Mouse (Mus musculus) neural tube, embryonic 11.5 days (tissue): ENCODE results near the gene Txndc5. TPM values are rescaled to one million over a fixed set of nuclear protein-coding genes. Genes with fewer than 3 reads are reported as not detected.

ENCODE experiments used
- ATAC-seq: fragments of 200-750 bp; cut with Nextera tagmentation; 2 replicates; pipeline ENCODE4 v1.8.0; 2017; ENCODE audit warnings: moderate number of reproducible peaks, mild to moderate bottlenecking, moderate TSS enrichment, moderate library complexity; ENCODE audit not compliant: insufficient read depth, low FRiP score, low TSS enrichment
- DNase-seq: peaks from one replicate; pipeline ENCODE4 v3.0.0-alpha.2; 2015; ENCODE audit warnings: low spot score
- H3K27ac ChIP-seq: fragments of 300-500 bp; sonication (generic); 2 replicates; pipeline ENCODE4 v1.5.1; 2014; ENCODE audit warnings: low read depth, mild to moderate bottlenecking, low read length
- H3K27me3 ChIP-seq: fragments of 300-500 bp; sonication (generic); 2 replicates; pipeline ENCODE4 v1.6.1; 2014; ENCODE audit warnings: mild to moderate bottlenecking, low read length, mixed read lengths; ENCODE audit not compliant: control insufficient read depth, insufficient read depth
- H3K36me3 ChIP-seq: fragments of 300-500 bp; sonication (generic); 2 replicates; pipeline ENCODE4 v1.6.1; 2014; ENCODE audit warnings: mild to moderate bottlenecking, low read length, moderate library complexity, mixed read lengths; ENCODE audit not compliant: control insufficient read depth, insufficient read depth
- H3K4me1 ChIP-seq: fragments of 300-500 bp; sonication (generic); 2 replicates; pipeline ENCODE4 v1.6.1; 2014; ENCODE audit warnings: low read length, mixed read lengths; ENCODE audit not compliant: control insufficient read depth, insufficient read depth
- H3K4me2 ChIP-seq: fragments of 300-500 bp; sonication (generic); 2 replicates; pipeline ENCODE4 v1.6.1; 2014; ENCODE audit warnings: low read depth, mild to moderate bottlenecking, moderate library complexity
- H3K4me3 ChIP-seq: fragments of 300-500 bp; sonication (generic); 2 replicates; pipeline ENCODE4 v1.5.1; 2014; ENCODE audit warnings: low read depth, low read length
- H3K9ac ChIP-seq: fragments of 300-500 bp; sonication (generic); 2 replicates; pipeline ENCODE4 v1.6.1; 2014; ENCODE audit warnings: mild to moderate bottlenecking, low read length
- H3K9me3 ChIP-seq: fragments of 300-500 bp; sonication (generic); 2 replicates; pipeline ENCODE4 v1.6.1; 2016; ENCODE audit warnings: low read length; ENCODE audit not compliant: control insufficient read depth
- whole genome bisulfite sequencing: fragments of 180-500 bp; shearing (Covaris S2); extraction: QIAGEN DNeasy Blood & Tissue Kit; methylation state at CpG from one replicate; pipeline ENCODE4 v1.1.7; 2014; 5-methylcytosine and 5-hydroxymethylcytosine counted together
- polyA plus RNA-seq: library from polyadenylated mRNA; unstranded; fragments of >200 nt; fragmentation: Nextera tagmentation; extraction: Ambion mirVana; gene quantifications from 2 replicates; pipeline ENCODE4 v1.2.1, GENCODE M21; 2014

The Txndc5 gene
- polyA plus RNA-seq, 1 experiment from 2014 or later, result 151 TPM

- H3K9me3 ChIP-seq, result no peaks in the 10 kb centered on the region
- no peak overlapping the region for H3K9ac ChIP-seq
- H3K27ac ChIP-seq, result no peak overlapping the region
- H3K27me3 ChIP-seq, result no peaks in the 10 kb centered on the region
- DNase-seq (no peak), ATAC-seq (no peak)
- WGBS, result 91% methylated on average over 4 of the region's 4 CpGs
- no peaks in the 10 kb centered on the region for H3K36me3 ChIP-seq
- peaks cover 2% of the 10 kb centered on the region for H3K4me1 ChIP-seq
- no peak overlapping the region for H3K4me3 ChIP-seq
- no peak overlapping the region for H3K4me2 ChIP-seq
Observed at GRCm38 (mm10) chr13:38531498-38531897, 2.9 kb upstream of the Txndc5 start.

GRCm38 (mm10) chr13:38529576-38529975 lies 952 bp upstream of the Txndc5 start:
- 91% methylated on average over 6 of the region's 6 CpGs for WGBS

DNA sequence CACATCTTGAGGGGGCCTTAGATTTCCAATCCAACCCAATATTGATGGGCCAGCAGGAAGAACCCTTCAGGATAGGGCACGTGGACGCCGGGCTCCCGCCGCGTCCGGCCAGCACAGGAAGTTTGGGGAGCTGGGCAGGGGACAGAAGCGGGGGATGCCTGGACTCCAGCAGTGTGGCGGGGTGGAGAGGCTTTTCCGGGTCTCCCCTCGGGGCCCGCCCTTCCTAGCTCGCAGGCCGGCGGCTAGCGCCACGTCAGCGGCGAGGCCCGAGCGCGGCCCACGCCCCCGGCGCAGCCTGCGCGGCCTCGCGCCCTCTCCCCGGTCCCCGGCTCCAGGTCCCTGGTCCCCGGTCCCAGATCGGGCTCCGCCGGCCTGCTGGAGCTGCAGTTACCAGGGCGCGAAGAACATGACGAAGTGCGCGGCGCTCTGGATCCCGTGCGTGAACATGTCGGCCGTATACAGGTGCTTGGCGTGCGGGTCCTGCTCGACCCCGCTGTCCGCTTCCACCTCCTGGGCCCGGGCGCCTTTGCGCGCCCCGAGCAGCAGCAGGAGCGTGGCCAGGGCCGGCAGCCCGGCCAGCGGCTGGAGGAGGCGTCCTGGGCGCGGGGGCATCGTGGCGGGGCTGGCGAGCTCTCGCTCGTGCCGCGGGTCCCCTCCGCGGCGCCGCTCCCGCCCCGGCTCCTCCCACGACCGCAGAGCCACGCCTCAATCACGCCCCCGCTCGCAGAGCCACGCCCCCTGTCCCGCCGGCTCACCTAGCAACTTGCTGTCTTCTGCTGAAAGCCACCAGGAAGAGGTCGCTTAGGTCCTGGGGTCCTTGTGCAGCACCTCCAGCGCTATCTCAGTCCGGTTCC lies 600 bp downstream of the Txndc5 start:
- Histone ChIP-seq H3K36me3 (no peaks in the 10 kb centered on the region), H3K27ac (peak overlapping the region; percentile 64; the same call in 1 of the 2 replicates), H3K4me2 (peak overlapping the region; percentile 91), H3K4me3 (peak overlapping the region; percentile 89), H3K4me1 (peaks cover 4% of the 10 kb centered on the region), H3K27me3 (no peaks in the 10 kb centered on the region), H3K9me3 (no peaks in the 10 kb centered on the region), H3K9ac (peak overlapping the region; percentile 87)
- ATAC-seq, result peak; percentile 90
- WGBS, result under 1% methylated on average over 81 of the region's 87 CpGs
- peak; percentile 88 for DNase-seq

More at GRCm38 (mm10) chr13:38529576-38529975, 952 bp upstream of the Txndc5 start:
- H3K27ac ChIP-seq, result no peak overlapping the region
- ATAC-seq, result no peak
- H3K4me3 ChIP-seq, result no peak overlapping the region
- H3K36me3 ChIP-seq, result no peaks in the 10 kb centered on the region
- no peak overlapping the region for H3K9ac ChIP-seq
- no peaks in the 10 kb centered on the region for H3K9me3 ChIP-seq
- H3K27me3 ChIP-seq, result no peaks in the 10 kb centered on the region
- no peak overlapping the region for H3K4me2 ChIP-seq
- H3K4me1 ChIP-seq, result peaks cover 4% of the 10 kb centered on the region
- DNase-seq, result no peak

DNA sequence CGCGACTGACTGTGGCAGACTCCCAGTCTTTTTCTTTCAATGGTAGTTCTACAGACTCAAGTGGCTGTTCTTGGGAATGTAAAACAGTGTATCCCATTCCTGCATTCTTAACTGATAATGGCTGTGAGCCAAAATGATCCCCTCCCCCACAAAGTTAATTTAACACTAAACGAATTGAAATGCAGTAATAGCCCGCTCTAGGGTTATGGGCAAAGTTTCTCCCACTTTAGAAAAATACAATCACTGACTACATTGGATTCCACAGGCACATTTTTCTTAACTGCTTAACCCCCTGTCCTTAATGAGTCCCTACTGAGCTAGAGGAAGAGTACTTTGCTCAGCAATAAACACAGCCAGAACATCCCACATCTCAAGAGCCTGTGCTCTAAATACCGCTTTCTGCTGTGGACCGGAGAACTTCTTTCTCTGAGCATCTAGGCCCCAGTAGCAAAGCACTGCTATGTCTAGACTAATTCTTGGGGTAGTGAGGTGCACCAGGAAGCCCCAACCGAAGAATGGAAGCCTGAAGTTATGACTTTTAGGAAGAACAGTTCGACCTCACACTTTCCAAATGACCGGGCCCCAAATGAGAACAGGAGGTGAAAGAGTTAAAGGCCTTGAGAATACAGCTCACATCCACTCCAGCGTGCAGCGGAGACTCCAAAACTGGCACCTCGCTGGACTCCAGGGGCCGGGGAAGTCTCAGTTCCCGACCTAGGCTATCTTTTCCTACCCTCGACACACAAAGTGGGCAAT lies 1.4 kb downstream of the Txndc5 start:
- 13% methylated on average over 15 of the region's 15 CpGs for WGBS
- peak; percentile 28; the same call in 1 of the 2 replicates for ATAC-seq
- Histone ChIP-seq H3K4me3 (peak overlapping the region; percentile 89), H3K9ac (peak overlapping the region; percentile 87), H3K27me3 (no peaks in the 10 kb centered on the region), H3K36me3 (no peaks in the 10 kb centered on the region), H3K4me2 (peak overlapping the region; percentile 91), H3K27ac (no peak overlapping the region), H3K9me3 (no peaks in the 10 kb centered on the region), H3K4me1 (peaks cover 4% of the 10 kb centered on the region)
- DNase-seq, result no peak

DNA sequence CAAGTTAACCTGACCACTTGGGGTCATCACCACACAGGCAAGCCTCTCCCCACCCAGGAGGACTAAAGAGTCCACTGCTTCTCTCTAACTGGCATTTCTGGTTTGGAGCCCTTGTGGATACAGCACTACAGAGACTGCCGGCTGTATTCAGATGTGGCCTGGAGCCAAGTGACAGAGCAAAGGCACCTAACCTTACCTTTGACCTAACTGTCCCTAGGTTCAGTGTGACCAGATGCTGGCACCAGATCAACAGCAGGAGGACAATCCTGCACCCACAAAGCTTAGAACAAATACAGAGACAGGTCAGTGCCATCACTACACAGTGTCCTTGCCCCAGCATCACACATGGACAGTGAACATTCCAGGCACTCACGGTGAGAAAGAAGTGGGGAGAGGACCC lies 2.5 kb downstream of the Txndc5 start:
- Histone ChIP-seq H3K36me3 (no peaks in the 10 kb centered on the region), H3K4me1 (peaks cover 4% of the 10 kb centered on the region), H3K4me3 (no peak overlapping the region), H3K27ac (no peak overlapping the region), H3K9me3 (no peaks in the 10 kb centered on the region), H3K9ac (no peak overlapping the region), H3K27me3 (no peaks in the 10 kb centered on the region), H3K4me2 (no peak overlapping the region)
- ATAC-seq, result no peak
- no peak for DNase-seq
- 93% methylated on average over 2 of the region's 2 CpGs for WGBS

DNA sequence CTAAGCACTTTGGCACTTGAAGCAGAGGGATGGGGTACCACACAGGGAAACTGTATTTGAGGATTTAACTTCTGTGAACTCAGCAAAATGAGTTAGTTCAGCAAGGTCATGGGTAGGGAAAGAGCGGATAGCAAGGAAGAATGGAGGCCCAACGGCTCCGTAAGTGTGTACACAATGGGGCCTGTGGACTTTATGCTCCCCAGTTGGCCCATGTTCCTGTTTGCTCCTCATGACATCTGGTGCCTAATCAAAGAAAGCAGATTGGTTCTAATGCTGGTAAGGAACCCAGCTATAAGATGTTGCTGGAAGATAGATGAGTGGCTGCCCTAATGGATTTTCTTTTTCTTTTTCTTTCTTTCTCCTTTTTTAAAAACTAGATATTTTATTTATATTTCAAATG lies 3.4 kb downstream of the Txndc5 start:
- 83% methylated on average over 3 of the region's 3 CpGs for WGBS
- Histone ChIP-seq H3K4me2 (no peak overlapping the region), H3K4me3 (no peak overlapping the region), H3K9ac (no peak overlapping the region), H3K27me3 (no peaks in the 10 kb centered on the region), H3K9me3 (no peaks in the 10 kb centered on the region), H3K4me1 (peaks cover 4% of the 10 kb centered on the region), H3K27ac (no peak overlapping the region), H3K36me3 (no peaks in the 10 kb centered on the region)
- ATAC-seq (no peak), DNase-seq (no peak)

DNA sequence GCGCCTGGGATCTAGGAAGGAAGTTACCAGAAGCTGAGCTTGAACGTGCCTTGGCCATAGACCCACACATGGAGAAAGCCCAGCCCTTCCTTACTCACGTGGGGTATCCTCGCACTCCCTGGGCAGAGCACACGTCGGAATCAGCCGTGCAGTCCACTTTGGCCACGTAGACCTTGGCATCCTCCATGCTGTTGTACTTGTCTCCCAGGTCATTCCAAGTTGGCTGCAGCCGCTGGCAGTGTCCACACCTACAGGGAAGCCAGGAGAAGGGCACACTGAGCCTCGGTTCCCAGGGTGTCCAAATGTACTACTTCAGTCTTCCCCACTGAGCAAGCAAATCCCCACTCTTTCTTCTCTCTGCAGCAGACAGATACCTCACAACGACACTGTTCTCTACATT lies 5.4 kb downstream of the Txndc5 start:
- no peak overlapping the region for H3K27ac ChIP-seq
- DNase-seq, result no peak
- ATAC-seq, result no peak
- peaks cover 2% of the 10 kb centered on the region; the same call in 1 of the 2 replicates for H3K4me1 ChIP-seq
- H3K27me3 ChIP-seq, result no peaks in the 10 kb centered on the region
- WGBS, result 90% methylated on average over 11 of the region's 11 CpGs
- no peaks in the 10 kb centered on the region for H3K9me3 ChIP-seq
- H3K4me3 ChIP-seq, result no peak overlapping the region
- H3K4me2 ChIP-seq, result no peak overlapping the region
- H3K36me3 ChIP-seq, result no peaks in the 10 kb centered on the region; the same call in 1 of the 2 replicates
- H3K9ac ChIP-seq, result no peak overlapping the region

- 84% methylated on average over 4 of the region's 4 CpGs for WGBS
- Histone ChIP-seq H3K9ac (no peak overlapping the region), H3K27ac (no peak overlapping the region), H3K4me1 (peaks cover 2% of the 10 kb centered on the region; the same call in 1 of the 2 replicates), H3K4me3 (no peak overlapping the region), H3K27me3 (no peaks in the 10 kb centered on the region), H3K4me2 (no peak overlapping the region), H3K36me3 (peaks cover 4% of the 10 kb centered on the region), H3K9me3 (no peaks in the 10 kb centered on the region)
- DNase-seq (no peak), ATAC-seq (no peak)
Observed at GRCm38 (mm10) chr13:38522056-38522654, 6.5 kb downstream of the Txndc5 start.
